Mouse (Mus musculus) neural tube, embryonic 10.5 days (tissue): ENCODE data around the gene Dync2h1.
"Not testable (repeated sequence)": the region's sequence is repeated elsewhere in the genome, so short reads cannot be mapped to it uniquely, and the experiment has no call there.

Experiments
- DNase-seq: peaks from one replicate; pipeline ENCODE4 v3.0.0-alpha.2; 2017; ENCODE audit warnings: low spot score; ENCODE audit errors: extremely low spot score

The Dync2h1 gene

DNA sequence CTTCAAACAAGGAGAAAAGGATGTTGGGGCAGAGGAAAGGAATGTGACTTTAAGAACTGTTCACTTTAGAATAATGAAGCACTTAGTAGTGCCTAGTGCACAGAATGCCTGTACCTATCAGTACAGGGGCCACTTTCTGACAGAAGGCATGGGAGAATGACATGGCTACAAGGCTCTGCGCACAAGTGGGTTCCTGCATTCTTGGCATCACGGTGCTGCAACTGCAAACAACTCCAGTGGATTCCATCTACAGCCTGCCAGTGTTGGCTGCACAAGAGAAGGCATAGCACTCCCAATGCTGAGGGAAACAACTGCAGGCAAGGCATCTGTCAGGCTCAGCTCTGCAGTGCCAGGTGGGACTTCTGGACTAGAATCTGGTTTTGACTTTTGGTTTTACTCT lies 151.7 kb downstream of the Dync2h1 start:
- DNase-seq = no peak

DNA sequence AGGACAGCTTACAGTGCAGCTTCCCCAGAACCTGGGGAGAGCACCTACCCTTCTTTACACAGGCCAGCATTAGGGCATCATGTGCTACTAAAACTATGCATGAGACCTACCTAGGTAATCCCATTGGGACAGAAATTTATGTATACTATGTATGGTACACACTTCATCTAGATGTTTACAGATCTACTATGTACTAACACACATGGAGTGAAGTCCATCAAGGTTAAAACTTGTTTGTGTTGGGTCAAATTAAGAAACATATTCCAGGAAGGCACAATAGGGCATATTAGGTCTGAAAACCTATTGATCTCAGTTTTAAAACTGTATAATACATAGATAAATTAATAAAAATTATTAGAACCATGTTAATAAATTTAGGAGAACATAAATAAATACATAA lies 168.6 kb downstream of the Dync2h1 start:
- no peak for DNase-seq

DNA sequence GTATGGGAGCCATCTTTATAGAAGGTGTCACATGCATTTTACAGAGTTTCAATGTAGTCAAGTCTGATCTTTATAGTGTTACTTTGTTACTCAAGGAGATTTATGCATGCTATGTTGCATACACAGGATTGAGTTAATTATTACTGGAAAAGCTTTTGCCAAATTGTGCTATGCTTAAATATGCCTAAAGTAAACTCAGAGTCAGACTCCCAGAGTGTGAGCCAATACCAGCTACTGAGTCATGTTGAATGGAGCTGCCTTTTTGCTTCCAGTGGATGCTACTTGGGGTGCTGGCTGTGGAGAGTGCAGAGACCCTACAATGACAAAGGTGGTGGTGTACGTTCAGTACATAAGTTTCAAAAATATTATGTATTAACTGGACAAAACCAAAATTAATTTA lies 169.5 kb downstream of the Dync2h1 start:
- DNase-seq = no peak

GRCm38 (mm10) chr9:7009785-7010184 lies 174.5 kb downstream of the Dync2h1 start:
- no peak for DNase-seq

DNA sequence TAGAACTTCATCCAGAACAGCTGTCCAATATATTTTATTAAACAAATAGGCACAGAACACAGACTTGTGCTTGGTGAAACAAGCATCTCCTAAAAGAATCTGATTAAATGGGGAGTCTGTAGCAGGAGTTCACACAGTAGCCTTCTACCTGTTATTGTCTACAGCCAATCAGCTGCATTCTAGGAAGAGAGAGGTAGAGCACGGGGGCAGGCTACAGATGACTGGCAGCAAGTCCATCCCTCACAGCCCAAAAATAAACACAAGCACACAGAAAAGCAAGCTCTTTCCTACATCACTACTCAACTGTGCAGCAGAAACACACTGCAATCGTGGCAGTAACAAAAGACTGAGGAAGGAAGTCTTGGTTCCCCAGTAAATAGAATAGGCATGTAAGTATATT lies 189.4 kb downstream of the Dync2h1 start:
- no peak for DNase-seq

GRCm38 (mm10) chr9:6994275-6994674 lies 190.0 kb downstream of the Dync2h1 start:
- DNase-seq = no peak

DNA sequence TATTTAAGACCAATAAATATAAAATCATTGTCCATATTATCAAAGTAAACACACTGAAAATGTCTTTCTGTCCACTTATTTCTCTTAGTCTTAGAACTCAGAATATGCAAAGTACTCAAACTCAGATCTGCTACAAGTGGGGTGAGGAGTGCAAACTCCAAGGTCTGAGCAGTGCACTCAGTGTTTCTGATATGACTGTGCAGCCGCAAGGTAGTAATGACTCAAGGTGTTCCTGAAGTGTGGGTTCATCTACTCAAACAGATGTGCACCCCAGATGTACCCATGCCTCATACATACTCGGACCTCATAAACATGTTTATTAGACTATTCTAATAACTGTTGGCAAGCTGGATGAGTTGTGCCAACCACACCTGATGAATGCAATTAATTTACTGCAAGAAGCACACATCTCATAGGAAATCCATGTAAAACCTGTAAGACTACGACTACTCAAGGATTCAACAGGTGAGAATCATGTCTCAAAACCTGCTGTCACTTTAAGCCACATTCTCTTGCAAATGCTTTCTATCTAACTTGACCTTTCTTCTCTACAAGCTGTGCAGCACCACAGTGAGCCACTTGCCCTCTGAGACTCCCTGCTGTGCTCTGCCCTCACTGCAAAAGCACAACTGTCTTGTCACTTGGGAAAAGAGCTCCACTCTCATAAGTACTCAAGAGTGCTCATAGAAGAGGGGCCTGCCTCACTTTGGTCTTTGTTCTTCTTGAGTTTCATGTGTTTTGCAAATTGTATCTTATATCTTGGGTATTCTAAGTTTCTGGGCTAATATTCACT lies 195.2 kb downstream of the Dync2h1 start:
- no peak for DNase-seq

DNA sequence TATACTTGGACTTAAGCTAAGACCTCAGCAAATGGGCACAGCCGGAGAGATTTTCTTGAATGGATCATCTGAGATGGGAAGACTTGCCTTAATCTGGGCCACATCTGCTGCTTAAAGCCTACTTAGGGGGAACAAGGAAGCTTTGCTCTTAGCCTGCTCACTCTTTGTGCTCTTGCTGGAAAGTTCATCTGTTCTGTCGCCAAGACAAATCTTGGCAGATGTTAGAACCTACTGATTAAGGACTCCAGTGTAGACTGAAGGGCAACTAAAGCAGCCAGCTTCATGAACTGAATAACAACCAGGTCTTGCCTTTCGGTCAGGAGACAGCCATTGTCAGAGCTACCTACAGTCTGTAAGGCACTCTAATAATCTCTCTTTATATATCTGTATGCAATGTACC lies 198.1 kb downstream of the Dync2h1 start:
- no peak for DNase-seq

DNA sequence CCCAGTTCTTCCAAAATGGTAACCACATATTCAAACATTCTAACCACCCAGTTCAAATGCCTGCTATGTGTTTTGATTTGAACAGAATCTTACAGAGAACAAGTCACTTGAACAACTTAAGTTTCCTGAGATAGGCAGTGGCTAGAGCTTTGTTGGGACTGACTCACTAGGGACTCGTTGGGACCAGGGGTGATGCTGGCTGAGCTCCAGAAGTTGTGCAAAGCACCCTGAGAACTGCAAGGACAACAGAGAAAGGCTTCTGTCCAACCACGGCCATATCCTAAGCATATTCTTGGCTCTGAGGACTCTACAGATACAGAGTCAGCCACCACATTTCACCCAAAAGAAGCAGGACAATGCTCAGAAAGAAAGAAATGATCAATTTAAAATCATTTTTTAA lies 215.1 kb downstream of the Dync2h1 start:
- no peak for DNase-seq

GRCm38 (mm10) chr9:6965006-6965405 lies 219.2 kb downstream of the Dync2h1 start:
- DNase-seq = no peak

- DNase-seq = no peak
These were observed 225.9 kb downstream of the Dync2h1 start for GRCm38 (mm10) chr9:6958311-6958710.

DNA sequence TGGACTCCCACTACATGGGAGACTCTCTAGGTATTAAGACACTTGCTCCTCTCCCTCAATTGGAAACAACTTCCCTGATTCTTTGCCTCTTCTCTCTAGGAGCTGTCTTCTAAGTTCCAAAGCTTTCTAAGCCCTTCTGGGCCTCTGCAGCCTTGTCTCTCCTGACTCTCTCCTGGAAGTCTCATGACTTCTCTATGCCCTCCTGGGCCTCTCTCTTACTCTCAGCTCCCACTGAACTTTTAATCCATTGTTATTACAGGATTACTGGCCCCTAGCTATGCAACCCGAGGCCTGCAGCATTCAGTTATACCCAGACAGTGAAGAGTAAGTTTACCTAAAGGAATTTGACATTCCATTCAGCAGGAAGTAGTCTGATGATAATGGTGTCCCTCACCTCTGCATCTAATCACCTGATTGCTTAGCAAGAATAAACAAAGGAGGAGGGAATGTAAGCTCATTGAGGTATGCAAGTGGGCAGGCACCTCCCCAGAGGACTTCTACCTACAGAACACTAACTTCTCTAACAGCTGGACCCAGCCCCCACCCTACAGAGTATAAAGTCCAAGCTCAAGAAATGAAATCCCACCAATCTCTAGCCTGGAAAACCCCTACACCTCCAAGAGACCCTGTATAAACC lies 256.7 kb downstream of the Dync2h1 start:
- no peak for DNase-seq

- no peak for DNase-seq
These were observed 270.8 kb downstream of the Dync2h1 start for GRCm38 (mm10) chr9:6913471-6913870.

- DNase-seq = not testable (repeated sequence)
These were observed 273.7 kb downstream of the Dync2h1 start for GRCm38 (mm10) chr9:6910537-6910936.

DNA sequence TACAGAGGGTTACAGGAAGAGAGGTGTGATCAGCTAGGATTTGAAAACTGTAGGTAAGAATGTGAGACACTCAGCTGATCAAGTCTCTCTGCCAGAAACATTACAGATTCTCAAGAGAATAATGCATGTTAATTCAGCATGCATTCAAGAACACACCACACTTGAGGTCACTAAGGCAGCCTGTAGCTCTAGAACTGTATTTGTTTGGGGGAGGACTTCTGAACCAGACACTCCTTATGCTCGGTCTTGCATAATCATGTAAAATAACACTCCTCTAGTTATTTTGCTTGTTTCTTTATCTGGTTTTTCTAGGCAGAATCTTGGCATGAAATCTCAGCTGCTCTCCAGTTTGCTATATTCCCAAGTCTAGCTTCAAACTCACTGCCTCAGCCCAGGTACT lies 282.6 kb downstream of the Dync2h1 start:
- DNase-seq = no peak

DNA sequence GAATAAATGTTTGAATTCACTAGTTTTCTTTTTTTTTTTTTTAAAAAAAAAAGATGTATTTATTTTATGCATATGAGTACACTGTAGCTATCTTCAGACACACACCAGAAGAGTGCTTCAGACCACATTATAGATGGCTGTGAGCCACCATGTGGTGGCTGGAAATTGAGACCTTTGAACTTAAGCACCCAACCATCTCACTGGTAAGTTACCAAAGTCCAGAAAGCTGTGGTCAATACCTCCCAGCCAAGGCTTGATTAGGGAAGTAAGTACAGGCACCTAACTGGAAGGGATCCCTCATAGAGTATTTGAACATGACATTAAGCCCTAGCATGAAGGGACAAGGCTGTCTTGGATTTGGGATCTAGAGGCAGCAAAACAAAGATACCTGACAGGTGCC lies 292.9 kb downstream of the Dync2h1 start:
- DNase-seq = no peak

- DNase-seq = no peak
These were observed 302.9 kb downstream of the Dync2h1 start for GRCm38 (mm10) chr9:6881187-6881984.
